Mouse (Mus musculus) spleen, adult 2 months (tissue): Measurements from ENCODE around the gene Gm17728. TPM values are rescaled to one million over a fixed set of nuclear protein-coding genes. Genes with fewer than 3 reads are reported as not detected.

Experiments used
- DNase-seq, 2 experiments: peaks; one replicate each; pipeline versions ENCODE4 v3.0.0 to v3.0.0-alpha.2; 2012 to 2021; ENCODE audit warnings: low spot score in 2 of 2, low read depth in 1 of 2
- H3K27ac ChIP-seq: fragments of 200-500 bp; 2 replicates; pipeline ENCODE4 v1.5.1; 2012; ENCODE audit warnings: low read length, inconsistent platforms; ENCODE audit not compliant: insufficient read depth
- H3K27me3 ChIP-seq: fragments of 200-500 bp; 2 replicates; pipeline ENCODE4 v1.6.1; 2012; ENCODE audit warnings: mild to moderate bottlenecking, moderate library complexity, low read length, inconsistent platforms; ENCODE audit not compliant: control insufficient read depth, insufficient read depth
- H3K36me3 ChIP-seq: fragments of 200-500 bp; 2 replicates; pipeline ENCODE4 v1.6.1; 2012; ENCODE audit warnings: mild to moderate bottlenecking, low read length, inconsistent platforms; ENCODE audit not compliant: control insufficient read depth, insufficient read depth
- H3K4me1 ChIP-seq: fragments of 200-500 bp; 2 replicates; pipeline ENCODE4 v1.6.1; 2011; ENCODE audit warnings: inconsistent platforms; ENCODE audit not compliant: control insufficient read depth, insufficient read depth, insufficient read length
- H3K4me3 ChIP-seq: fragments of 200-500 bp; 2 replicates; pipeline ENCODE4 v1.5.1; 2011; ENCODE audit warnings: mild to moderate bottlenecking, inconsistent platforms; ENCODE audit not compliant: insufficient read depth, insufficient read length; ENCODE audit errors: extremely low read depth
- CTCF ChIP-seq: fragments of 200-500 bp; IDR thresholded peaks from 2 replicates; pipeline ENCODE4 v1.5.1; 2011; ENCODE audit warnings: mild to moderate bottlenecking, inconsistent platforms; ENCODE audit not compliant: insufficient read depth, insufficient read length, insufficient replicate concordance; ENCODE audit errors: extremely low read depth
- POLR2A ChIP-seq: fragments of 200-500 bp; IDR thresholded peaks from 2 replicates; pipeline ENCODE4 v1.6.1; 2011; ENCODE audit warnings: low read depth, low read length, inconsistent platforms
- WGBS: fragments of 180-500 bp; shearing (Covaris S2); methylation state at CpG from one replicate; pipeline ENCODE4 v1.1.7; 2018; 5-methylcytosine and 5-hydroxymethylcytosine counted together
- polyA plus RNA-seq: library from polyadenylated mRNA; depleted of rRNA; stranded (reverse); fragments of >200 nt; gene quantifications from 2 replicates; pipeline ENCODE4 v1.2.3, GENCODE M21; 2012; rRNA removed

The Gm17728 gene
- polyA plus RNA-seq, 1 experiment: not detected

DNA sequence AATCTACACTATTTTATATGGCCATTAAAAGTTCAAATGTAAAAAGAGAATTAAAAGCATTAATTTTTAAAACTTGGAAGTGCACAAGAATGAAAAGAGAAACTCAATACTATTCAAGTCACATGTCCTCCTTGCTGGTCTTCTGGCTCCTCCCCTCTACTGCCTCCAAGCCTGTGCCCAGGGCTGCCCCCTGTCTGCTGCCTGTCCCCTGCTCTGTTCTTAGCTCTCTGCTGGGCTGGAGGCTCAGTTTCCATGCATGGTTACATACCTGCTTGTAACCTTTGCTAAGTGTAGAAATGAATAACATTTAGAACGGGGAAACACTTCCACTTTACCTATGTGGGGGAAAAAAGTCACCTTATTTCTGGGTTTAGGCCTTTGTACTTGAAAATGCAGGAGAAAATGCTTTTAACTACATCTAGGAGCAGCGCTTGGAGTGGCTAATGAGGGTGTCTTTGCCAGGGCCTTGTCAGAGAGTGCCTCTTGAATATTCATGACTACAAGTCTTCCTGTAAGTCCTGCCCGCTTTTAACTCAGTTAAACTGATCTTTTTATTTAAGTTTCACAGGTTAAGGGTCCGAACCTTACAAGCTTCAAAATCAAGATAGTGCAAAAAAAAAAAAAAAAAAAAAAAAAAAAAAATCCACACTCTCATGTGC is 18.3 kb downstream of the Gm17728 start:
- no peaks in the 10 kb centered on the region for H3K36me3 ChIP-seq

DNA sequence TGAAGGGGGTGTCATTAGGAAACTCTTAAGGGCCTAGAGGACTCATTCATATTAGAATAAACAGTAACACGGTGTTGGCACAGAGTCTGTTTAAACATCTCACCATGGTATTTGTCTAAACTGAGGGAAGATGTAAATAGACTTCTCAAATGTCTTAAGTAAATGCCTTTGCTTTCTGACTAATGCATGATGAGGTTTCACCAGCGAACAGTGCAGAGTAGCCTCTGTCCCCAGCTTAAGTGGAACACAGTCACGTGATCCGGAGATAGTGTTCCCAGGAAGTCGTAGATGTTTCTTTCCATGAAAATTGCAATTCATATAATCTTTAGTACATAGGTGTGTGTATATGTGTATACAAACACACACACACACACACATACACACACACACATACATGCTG is 34.5 kb downstream of the Gm17728 start:
- DNase-seq: no peak
- WGBS: 92% methylated on average over 5 of the region's 5 CpGs
- Histone ChIP-seq H3K4me1 (no peaks in the 10 kb centered on the region), H3K36me3 (no peaks in the 10 kb centered on the region), H3K27ac (no peak overlapping the region), H3K27me3 (no peaks in the 10 kb centered on the region), H3K4me3 (no peak overlapping the region)
- TF ChIP-seq CTCF (no peak), POLR2A (no peak)

More for the DNA sequence above, 18.3 kb downstream of the Gm17728 start:
- WGBS: 79% methylated on average over 4 of the region's 4 CpGs
- no peak overlapping the region for H3K27ac ChIP-seq
- no peak for DNase-seq
- TF ChIP-seq CTCF: no peak
- no peak for TF ChIP-seq POLR2A
- H3K4me1 ChIP-seq: no peaks in the 10 kb centered on the region
- no peaks in the 10 kb centered on the region for H3K27me3 ChIP-seq
- no peak overlapping the region for H3K4me3 ChIP-seq

DNA sequence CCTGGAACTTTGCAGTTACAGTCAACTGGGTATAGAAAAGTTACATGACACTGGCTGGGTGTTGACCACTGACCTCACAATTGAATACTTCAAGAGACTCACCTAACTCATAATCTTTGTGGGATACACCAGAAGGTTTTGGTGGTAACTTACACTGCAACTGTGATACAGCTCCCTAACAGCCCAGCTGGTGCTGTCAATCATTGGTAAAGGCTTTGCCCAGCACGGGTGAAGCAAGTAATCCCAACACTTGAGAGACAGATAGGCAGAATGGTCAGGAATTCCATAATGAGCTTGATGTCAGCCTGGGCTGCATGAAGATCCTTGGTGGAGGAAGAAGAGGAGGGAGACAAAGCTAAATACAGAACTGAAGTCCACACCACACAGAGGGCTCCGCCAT is 39.0 kb downstream of the Gm17728 start:
- no peaks in the 10 kb centered on the region for H3K27me3 ChIP-seq
- H3K4me3 ChIP-seq: no peak overlapping the region
- H3K27ac ChIP-seq: no peak overlapping the region
- H3K4me1 ChIP-seq: no peaks in the 10 kb centered on the region
- WGBS: 82% methylated on average over 2 of the region's 2 CpGs
- TF ChIP-seq POLR2A (no peak), CTCF (no peak)
- H3K36me3 ChIP-seq: no peaks in the 10 kb centered on the region
- DNase-seq: no peak

Other genes with a start within 250 kb of the Gm17728 start
- gene Pabpc6, start 247.7 kb downstream of the Gm17728 start, polyA plus RNA-seq: not detected in 2 replicates